Mouse (Mus musculus): ENCODE results near the gene Fam129b.

DNA sequence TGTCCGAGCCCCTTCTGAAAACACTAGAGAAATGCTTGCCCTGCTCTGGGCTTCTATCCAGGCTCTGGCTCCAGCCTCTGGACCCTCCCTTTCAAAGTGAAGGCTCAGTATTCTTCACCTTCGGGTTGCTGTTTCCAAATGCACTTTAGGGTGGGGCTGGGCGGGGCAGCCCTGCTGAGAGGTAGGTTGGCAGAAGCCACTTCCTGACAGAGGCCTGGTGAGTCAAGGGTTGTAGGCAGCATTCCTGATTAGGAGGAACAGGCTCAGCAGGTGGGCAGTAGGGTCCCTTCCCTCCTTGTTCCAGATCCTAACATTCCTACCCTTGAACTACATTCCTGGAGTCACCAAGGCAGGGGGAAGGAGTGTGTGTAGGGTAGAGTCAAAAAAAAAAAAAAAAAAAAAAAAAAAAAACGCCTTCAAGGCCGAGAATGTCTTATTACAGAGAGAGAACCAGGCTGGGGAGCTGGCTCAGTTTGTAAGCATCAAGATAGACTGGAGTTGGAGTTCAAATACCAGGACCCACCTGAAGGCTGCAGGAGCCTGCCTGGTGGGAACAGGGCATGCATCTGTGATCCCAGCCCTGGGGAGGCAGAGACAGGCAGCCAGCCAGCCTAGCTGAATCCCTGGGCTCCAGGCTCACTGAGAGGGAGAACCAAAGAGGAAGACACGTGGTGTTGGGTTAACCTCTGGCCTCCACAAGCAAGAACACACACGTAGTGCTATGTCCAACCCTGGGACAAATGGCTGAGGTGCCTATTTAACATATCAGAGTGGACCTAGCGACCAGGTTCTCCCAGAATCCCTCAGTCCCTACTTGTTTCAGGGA is 5.4 kb upstream of the Fam129b start:
- no peak for TF ChIP-seq USF2 (IDR thresholded peaks at IDR 0.05; ENCODE audit: borderline replicate concordance in 1 of 2, insufficient read depth in 1 of 2, low read depth in 1 of 2, low read length in 2 of 2)
- no peak for TF ChIP-seq CTCF (IDR thresholded peaks at IDR 0.05 in 2 of 3, conservative IDR thresholded peaks at IDR 0.05 in 1 of 3; ENCODE audit: control insufficient read depth in 1 of 3, insufficient read depth in 1 of 3, low read depth in 2 of 3, low read length in 3 of 3, poor library complexity in 1 of 3, severe bottlenecking in 1 of 3)
- no peak for TF ChIP-seq POLR2A (IDR thresholded peaks at IDR 0.05; ENCODE audit: control insufficient read depth in 1 of 2, insufficient read depth in 1 of 2, low read depth in 1 of 2, low read length in 2 of 2, poor library complexity in 1 of 2)
- TF ChIP-seq MXI1 (IDR thresholded peaks at IDR 0.05; ENCODE audit: low read depth, low read length), result 0 out of 2 replicates have a peak, but pooled peaks have one; percentile 33
- TF ChIP-seq MAFK (IDR thresholded peaks at IDR 0.05; ENCODE audit: borderline replicate concordance, low read depth, low read length), result no peak
